Mouse (Mus musculus) midbrain, embryonic 15.5 days (tissue): Measurements from ENCODE around the gene Ubac1. TPM values are rescaled to one million over a fixed set of nuclear protein-coding genes. Genes with fewer than 3 reads are reported as not detected.

Source experiments
- ATAC-seq: fragments of 200-750 bp; cut with Nextera tagmentation; replicated peaks from 2 replicates; pipeline ENCODE4 v1.8.0; 2017; ENCODE audit warnings: moderate TSS enrichment
- H3K27ac ChIP-seq: fragments of 300-500 bp; sonication (generic); 2 replicates; pipeline ENCODE4 v1.5.1; 2015; ENCODE audit warnings: mild to moderate bottlenecking, inconsistent platforms
- H3K27me3 ChIP-seq: fragments of 300-500 bp; sonication (generic); replicated peaks from 2 replicates; pipeline ENCODE4 v1.6.1; 2015; ENCODE audit warnings: inconsistent platforms
- H3K36me3 ChIP-seq: fragments of 300-500 bp; sonication (generic); replicated peaks from 2 replicates; pipeline ENCODE4 v1.6.1; 2015; ENCODE audit warnings: inconsistent platforms
- H3K4me1 ChIP-seq: fragments of 300-500 bp; sonication (generic); 2 replicates; pipeline ENCODE4 v1.6.1; 2015; ENCODE audit warnings: inconsistent platforms
- H3K4me2 ChIP-seq: fragments of 300-500 bp; sonication (generic); 2 replicates; pipeline ENCODE4 v1.6.1; 2015; ENCODE audit warnings: inconsistent platforms, mild to moderate bottlenecking, moderate library complexity
- H3K4me3 ChIP-seq: fragments of 300-500 bp; sonication (generic); 2 replicates; pipeline ENCODE4 v1.5.1; 2015; ENCODE audit warnings: mild to moderate bottlenecking, inconsistent platforms
- H3K9ac ChIP-seq: fragments of 300-500 bp; sonication (generic); 2 replicates; pipeline ENCODE4 v1.6.1; 2015; ENCODE audit warnings: mild to moderate bottlenecking, inconsistent platforms
- H3K9me3 ChIP-seq: fragments of 300-500 bp; sonication (generic); 2 replicates; pipeline ENCODE4 v1.6.1; 2016; ENCODE audit warnings: inconsistent platforms
- WGBS: fragments of 180-500 bp; shearing (Covaris S2); methylation state at CpG from one replicate; pipeline ENCODE4 v1.1.7; 2015; ENCODE audit warnings: mixed read lengths; 5-methylcytosine and 5-hydroxymethylcytosine counted together
- polyA plus RNA-seq: library from polyadenylated mRNA; unstranded; fragments of >200 nt; fragmentation: Nextera tagmentation; extraction: Ambion mirVana; gene quantifications from 2 replicates; pipeline ENCODE4 v1.2.1, GENCODE M21; 2015

Ubac1 gene
- polyA plus RNA-seq, 1 experiment from 2014 or later: 132 TPM

DNA sequence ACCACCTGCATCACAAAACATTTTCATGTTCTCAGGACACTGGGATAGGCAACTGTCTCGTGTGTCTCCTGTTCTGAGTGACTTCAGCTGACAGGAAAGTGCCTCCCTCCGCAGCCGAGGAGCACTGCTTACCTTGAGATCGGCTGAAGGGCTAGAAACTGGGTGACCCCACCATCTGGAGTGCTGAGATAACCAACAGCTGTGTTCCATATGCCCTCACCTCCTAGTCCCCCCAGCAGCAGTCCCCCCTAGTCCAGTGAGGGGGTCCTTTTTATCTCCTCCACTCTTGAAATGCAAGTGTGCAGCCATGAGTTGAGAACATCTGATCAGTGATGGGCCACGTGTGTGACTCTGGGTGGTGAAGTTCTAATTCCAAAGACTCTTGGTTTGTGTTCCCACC, 27.3 kb upstream of the Ubac1 start:
- ATAC-seq: no peak
- WGBS: 69% methylated on average over 5 of the region's 5 CpGs

DNA sequence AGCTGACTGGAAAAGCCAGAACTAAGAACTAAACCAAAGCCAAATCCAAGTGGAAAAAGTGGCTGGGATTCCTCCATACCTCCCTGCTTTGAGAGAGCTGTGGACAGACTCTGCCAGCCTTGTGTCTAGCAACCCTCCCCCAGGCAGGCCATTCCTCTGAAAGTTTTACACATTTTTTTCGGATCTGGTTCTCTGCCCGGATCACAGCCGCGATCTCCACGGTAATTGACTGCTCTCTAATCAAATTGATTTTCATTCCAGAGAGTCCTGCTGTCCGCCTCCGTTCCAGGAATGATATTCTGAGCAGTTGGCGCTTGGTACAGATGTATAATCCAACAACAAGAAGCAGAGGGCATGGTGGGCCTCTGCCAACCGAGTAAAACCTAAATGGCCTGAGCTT, 22.7 kb upstream of the Ubac1 start:
- H3K36me3 ChIP-seq: no peaks in the 10 kb centered on the region
- no peaks in the 10 kb centered on the region for H3K27me3 ChIP-seq
- no peak overlapping the region for H3K4me3 ChIP-seq
- H3K27ac ChIP-seq: no peak overlapping the region
- H3K4me1 ChIP-seq: 0 out of 2 replicates have a peak, but pooled peaks cover 3% of the 10 kb centered on the region
- H3K9ac ChIP-seq: no peak overlapping the region
- WGBS: 77% methylated on average over 9 of the region's 9 CpGs
- no peak for ATAC-seq
- H3K4me2 ChIP-seq: no peak overlapping the region
- H3K9me3 ChIP-seq: no peaks in the 10 kb centered on the region

More for the DNA sequence above, 27.3 kb upstream of the Ubac1 start:
- no peaks in the 10 kb centered on the region for H3K4me1 ChIP-seq
- no peaks in the 10 kb centered on the region for H3K27me3 ChIP-seq
- H3K9me3 ChIP-seq: no peaks in the 10 kb centered on the region
- no peak overlapping the region for H3K4me3 ChIP-seq
- no peak overlapping the region for H3K27ac ChIP-seq
- H3K9ac ChIP-seq: no peak overlapping the region
- no peak overlapping the region for H3K4me2 ChIP-seq
- H3K36me3 ChIP-seq: no peaks in the 10 kb centered on the region

DNA sequence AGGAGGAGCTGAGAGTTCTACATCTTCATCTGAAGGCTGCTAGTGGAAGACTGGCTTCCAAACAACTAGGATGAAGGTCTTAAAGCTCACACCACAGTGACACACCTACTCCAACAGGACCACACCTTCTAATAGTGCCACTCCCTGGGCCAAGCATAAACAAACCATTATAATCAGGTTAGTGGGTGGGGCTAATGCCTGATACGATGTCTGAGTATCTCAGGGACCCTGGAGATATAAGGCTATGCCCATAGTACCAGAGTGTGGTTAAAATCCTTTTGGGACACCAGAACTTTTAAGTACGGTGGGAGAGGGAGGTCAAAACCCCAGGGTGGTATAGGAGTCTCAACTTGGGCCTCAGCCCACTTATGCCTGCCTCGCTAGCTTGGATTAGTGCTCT, 21.1 kb upstream of the Ubac1 start:
- H3K4me3 ChIP-seq: no peak overlapping the region
- no peak overlapping the region for H3K9ac ChIP-seq
- no peaks in the 10 kb centered on the region for H3K36me3 ChIP-seq
- no peak overlapping the region for H3K27ac ChIP-seq
- no peak for ATAC-seq
- H3K9me3 ChIP-seq: no peaks in the 10 kb centered on the region
- H3K4me1 ChIP-seq: 0 out of 2 replicates have a peak, but pooled peaks cover 3% of the 10 kb centered on the region
- WGBS: 86% methylated on average over 3 of the region's 3 CpGs
- H3K4me2 ChIP-seq: no peak overlapping the region
- H3K27me3 ChIP-seq: no peaks in the 10 kb centered on the region

DNA sequence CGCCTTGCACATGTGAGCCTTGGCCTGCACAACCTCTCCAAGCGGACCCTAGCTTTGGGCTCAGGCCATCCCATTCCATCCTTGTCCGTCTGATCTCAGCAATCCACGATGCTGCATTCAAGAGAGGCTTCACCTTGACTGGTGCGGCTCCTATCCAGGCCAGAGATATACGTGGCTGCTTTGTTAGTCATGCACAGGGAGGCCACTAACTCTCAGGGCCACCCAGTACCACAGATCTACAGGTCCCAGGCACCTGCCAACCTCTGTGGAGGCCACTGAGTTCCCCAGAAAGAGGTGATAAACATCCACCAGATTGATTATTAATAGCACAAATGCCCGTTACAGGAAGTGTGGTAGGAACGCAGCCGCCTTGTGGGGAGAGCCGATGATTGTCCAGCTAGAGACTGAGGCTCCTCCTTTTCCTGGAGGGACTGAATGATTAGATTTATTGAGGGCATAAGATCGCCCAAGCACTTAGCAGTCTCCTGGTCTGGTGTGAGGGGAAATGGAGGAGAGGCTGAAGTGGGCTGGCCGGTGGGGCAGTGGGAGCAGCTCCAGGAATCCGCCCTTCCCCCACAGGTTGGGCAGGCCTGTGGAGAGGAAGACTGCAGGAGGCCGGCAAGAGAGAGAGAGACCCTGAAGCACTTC, 19.7 kb upstream of the Ubac1 start:
- H3K4me3 ChIP-seq: no peak overlapping the region
- H3K9ac ChIP-seq: no peak overlapping the region
- H3K4me2 ChIP-seq: no peak overlapping the region
- no peaks in the 10 kb centered on the region for H3K36me3 ChIP-seq
- 0 out of 2 replicates have a peak, but pooled peaks cover 3% of the 10 kb centered on the region for H3K4me1 ChIP-seq
- H3K27me3 ChIP-seq: no peaks in the 10 kb centered on the region
- H3K9me3 ChIP-seq: no peaks in the 10 kb centered on the region
- no peak for ATAC-seq
- 63% methylated on average over 14 of the region's 14 CpGs for WGBS
- no peak overlapping the region for H3K27ac ChIP-seq

DNA sequence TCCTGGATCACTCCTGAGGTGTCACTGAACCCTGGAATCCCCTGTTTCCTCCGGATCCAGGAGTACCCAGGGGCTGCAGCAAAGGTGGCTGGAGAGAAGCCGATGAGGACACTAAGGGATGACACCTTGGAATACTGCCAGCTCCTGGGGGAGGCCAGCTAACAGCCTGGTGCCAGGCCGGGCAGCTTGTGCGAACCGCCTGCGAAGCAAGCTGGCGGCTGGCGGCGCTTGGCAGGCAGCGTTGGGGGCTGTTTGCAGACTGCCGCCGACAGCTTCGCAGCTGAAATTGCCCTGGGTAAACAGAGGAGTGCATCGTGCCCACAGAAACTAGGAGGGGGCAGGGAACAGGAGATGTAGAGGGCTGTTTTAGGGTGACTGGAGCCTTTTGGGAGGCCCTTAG, 18.4 kb upstream of the Ubac1 start:
- no peak for ATAC-seq
- H3K4me3 ChIP-seq: no peak overlapping the region
- H3K9ac ChIP-seq: no peak overlapping the region
- 0 out of 2 replicates have a peak, but pooled peaks cover 3% of the 10 kb centered on the region for H3K4me1 ChIP-seq
- H3K9me3 ChIP-seq: no peaks in the 10 kb centered on the region
- H3K36me3 ChIP-seq: no peaks in the 10 kb centered on the region
- no peak overlapping the region for H3K4me2 ChIP-seq
- 54% methylated on average over 14 of the region's 14 CpGs for WGBS
- H3K27ac ChIP-seq: no peak overlapping the region
- H3K27me3 ChIP-seq: no peaks in the 10 kb centered on the region

DNA sequence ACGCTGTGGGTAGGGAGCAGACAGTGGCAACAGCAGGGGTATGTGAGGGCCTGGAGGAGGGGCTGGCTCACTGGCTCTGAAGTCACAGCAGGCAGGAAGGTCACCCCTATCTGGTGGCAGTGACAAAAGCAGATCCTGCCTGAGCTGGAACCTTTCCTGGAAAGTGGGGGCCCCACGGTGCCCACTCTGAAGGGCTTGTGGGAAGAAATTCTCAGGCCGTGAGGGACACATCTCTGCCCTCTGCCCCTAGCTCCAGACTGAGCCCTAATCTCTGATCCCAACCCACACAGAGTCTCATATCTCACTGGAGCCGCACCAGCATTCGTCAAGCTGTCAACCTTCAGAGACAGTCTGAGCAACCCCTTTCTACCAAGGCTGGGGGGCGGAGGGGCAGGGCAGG, 15.8 kb upstream of the Ubac1 start:
- H3K4me2 ChIP-seq: no peak overlapping the region
- ATAC-seq: no peak
- 0 out of 2 replicates have a peak, but pooled peaks cover 3% of the 10 kb centered on the region for H3K4me1 ChIP-seq
- no peak overlapping the region for H3K9ac ChIP-seq
- H3K36me3 ChIP-seq: no peaks in the 10 kb centered on the region
- WGBS: 70% methylated on average over 6 of the region's 6 CpGs
- H3K9me3 ChIP-seq: no peaks in the 10 kb centered on the region
- H3K27ac ChIP-seq: no peak overlapping the region
- H3K27me3 ChIP-seq: no peaks in the 10 kb centered on the region
- H3K4me3 ChIP-seq: no peak overlapping the region

DNA sequence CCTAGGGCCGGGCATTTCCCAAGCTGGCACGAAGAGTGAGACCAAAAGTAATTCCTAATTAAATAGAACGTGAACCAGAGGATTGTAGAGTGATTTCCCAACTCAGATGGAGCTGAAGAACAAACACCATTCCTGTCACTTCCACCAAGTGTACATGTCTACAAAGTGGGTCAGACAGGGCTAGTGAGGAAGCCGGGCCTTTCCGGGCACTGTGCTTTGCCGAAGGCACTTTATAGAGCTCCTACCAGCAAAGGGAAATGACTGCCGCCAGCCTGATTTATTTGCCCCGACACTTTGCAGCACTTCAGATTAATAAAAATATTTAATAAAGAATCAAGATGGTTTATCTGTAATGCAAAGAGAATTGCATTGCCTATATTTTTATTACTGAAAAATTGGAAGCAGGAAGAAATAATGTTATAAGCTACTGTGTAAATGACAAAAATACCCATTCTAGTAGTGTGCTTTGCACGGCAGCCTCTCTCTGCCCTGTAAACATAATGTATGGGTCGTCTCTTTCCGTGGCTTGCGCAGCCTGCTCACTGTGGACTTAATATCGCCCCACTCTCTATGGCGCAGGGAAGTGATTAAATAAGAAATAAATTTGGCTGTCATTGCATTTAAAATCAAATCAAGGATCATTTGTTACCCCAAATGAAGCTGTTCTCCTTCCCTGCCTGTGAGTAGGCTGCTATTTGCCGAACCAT, 12.9 kb upstream of the Ubac1 start:
- 84% methylated on average over 15 of the region's 15 CpGs for WGBS
- Histone ChIP-seq H3K4me1 (no peaks in the 10 kb centered on the region), H3K27ac (no peak overlapping the region), H3K36me3 (no peaks in the 10 kb centered on the region), H3K4me3 (no peak overlapping the region), H3K9ac (no peak overlapping the region), H3K27me3 (no peaks in the 10 kb centered on the region), H3K4me2 (no peak overlapping the region), H3K9me3 (no peaks in the 10 kb centered on the region)
- no peak for ATAC-seq

DNA sequence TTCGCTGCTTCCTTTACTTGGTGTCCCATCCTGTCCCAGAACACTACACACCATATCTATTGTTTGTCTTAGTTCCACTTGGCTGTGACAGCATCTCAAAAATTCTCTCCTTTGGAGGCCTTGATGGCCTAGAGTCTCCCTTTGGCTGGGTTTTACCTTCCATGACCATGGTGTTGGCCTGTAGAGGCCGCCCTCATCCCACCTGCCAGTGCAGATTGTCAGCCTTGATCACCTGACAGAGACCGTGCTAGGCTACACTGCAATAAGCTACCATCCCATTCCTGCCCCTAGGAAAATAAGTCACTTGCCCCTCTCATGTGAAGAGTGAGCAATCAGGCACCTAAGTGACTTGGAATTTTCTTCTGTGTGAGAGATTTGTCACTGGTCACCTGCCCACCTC, 8.7 kb upstream of the Ubac1 start:
- Histone ChIP-seq H3K4me1 (0 out of 2 replicates have a peak, but pooled peaks cover 2% of the 10 kb centered on the region), H3K27me3 (no peaks in the 10 kb centered on the region; the same call in 1 of the 2 replicates), H3K36me3 (no peaks in the 10 kb centered on the region), H3K27ac (no peak overlapping the region), H3K9ac (no peak overlapping the region), H3K9me3 (no peaks in the 10 kb centered on the region), H3K4me2 (no peak overlapping the region), H3K4me3 (no peak overlapping the region)
- ATAC-seq: no peak
- 56% methylated on average over 3 of the region's 3 CpGs for WGBS

DNA sequence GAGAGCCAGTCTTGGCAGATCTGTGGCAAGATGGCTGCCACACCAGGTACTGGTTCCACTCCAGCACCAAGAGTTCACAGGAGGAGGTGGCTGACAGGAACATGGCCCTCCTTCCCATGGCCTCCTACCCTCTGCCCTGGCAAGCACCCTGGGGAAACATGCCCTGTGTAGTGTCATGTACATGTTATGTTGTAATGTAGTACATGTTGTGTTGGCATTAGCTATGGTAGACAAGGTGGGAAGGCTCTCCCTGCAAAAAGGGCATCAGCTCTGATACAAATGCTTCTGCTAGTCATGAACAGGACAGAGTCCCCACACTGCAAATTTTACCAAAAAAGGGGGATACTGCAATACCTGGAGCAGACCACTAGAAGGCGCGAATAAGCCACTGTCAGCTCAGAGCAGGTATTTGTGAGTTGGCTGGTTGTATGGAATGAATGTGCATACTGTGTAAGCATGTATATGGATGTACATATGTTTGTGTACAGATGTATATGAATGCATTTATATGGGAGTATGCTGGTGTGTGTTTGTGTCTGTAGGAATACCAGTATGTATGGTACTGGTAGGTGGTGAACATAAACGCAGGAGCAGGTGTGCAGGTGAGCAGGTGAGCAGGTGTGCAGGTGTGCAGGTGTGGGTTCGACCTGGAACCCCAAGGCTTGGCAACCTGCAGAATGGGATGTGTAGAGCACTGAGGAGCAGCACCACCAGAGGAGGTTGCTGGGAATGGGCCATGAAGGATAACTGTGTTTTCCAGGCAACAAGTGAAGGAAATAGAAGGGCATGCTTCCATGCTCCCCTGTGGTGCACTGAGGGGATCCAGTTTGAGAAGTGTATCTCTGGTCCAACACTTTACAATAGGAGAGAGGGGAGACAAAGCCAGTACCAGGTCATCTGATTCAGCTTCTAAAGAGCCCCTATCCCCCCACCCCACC, 2.9 kb upstream of the Ubac1 start:
- H3K4me1 ChIP-seq: peaks cover 21% of the 10 kb centered on the region
- no peak overlapping the region for H3K27ac ChIP-seq
- ATAC-seq: no peak
- H3K27me3 ChIP-seq: no peaks in the 10 kb centered on the region; the same call in 1 of the 2 replicates
- no peak overlapping the region for H3K4me2 ChIP-seq
- no peaks in the 10 kb centered on the region for H3K36me3 ChIP-seq
- WGBS: 31% methylated on average over 4 of the region's 4 CpGs
- no peak overlapping the region for H3K9ac ChIP-seq
- no peaks in the 10 kb centered on the region for H3K9me3 ChIP-seq
- H3K4me3 ChIP-seq: no peak overlapping the region

DNA sequence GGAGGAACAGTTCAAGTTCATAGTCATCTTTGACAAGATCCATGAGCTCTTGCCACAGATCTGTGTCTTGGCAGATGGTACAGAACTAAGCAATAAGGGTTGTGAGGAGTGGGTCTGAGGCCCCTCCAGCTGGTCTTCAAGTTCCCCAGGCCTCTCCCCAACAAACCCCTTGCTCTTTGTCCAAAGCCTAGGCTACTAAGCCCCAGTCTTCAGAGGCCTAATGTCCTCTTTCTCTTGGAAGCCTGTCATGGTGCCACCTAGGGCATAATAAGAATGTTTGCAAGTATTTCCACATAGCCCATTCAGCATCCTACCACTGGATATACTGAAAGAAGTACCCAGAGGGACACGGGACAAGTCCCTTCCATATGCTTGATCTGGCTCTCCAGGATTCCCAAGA, 1.1 kb upstream of the Ubac1 start:
- H3K9me3 ChIP-seq: no peaks in the 10 kb centered on the region
- H3K4me1 ChIP-seq: peaks cover 32% of the 10 kb centered on the region
- H3K27me3 ChIP-seq: no peaks in the 10 kb centered on the region
- WGBS: 74% methylated on average over 1 of the region's 1 CpGs
- ATAC-seq: no peak
- no peaks in the 10 kb centered on the region for H3K36me3 ChIP-seq
- no peak overlapping the region for H3K9ac ChIP-seq
- no peak overlapping the region for H3K4me2 ChIP-seq
- no peak overlapping the region for H3K4me3 ChIP-seq
- no peak overlapping the region for H3K27ac ChIP-seq

DNA sequence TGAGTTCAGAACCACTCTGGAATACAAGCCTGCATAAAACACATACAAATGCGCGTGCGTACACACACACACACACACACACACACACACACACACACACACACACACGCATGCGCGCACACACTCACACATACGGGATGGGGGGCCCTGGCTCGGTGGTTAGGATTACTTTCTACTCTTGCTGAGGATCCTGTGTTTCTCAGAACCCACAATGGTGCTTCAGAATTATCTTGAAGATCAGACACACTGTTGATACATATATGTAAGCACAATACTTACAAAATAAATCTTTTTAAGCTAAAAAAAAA, 665 bp upstream of the Ubac1 start:
- no peak overlapping the region for H3K9ac ChIP-seq
- ATAC-seq: no peak
- peak overlapping the region; percentile 20; the same call in 1 of the 2 replicates for H3K4me3 ChIP-seq
- 81% methylated on average over 8 of the region's 8 CpGs for WGBS
- H3K9me3 ChIP-seq: no peaks in the 10 kb centered on the region
- 0 out of 2 replicates have a peak overlapping the region, but pooled peaks have one; percentile 62 for H3K27ac ChIP-seq
- peak overlapping the region; percentile 47 for H3K4me2 ChIP-seq
- H3K4me1 ChIP-seq: peaks cover 33% of the 10 kb centered on the region
- H3K27me3 ChIP-seq: no peaks in the 10 kb centered on the region
- no peaks in the 10 kb centered on the region for H3K36me3 ChIP-seq
